Mouse (Mus musculus) hindbrain, postnatal 0 days (tissue): ENCODE results near the gene Doc2a. TPM values are rescaled to one million over a fixed set of nuclear protein-coding genes. Genes with fewer than 3 reads are reported as not detected.

Experiments used
- ATAC-seq: fragments of 200-750 bp; cut with Nextera tagmentation; 2 replicates; pipeline ENCODE4 v1.8.0; 2017; ENCODE audit warnings: mild to moderate bottlenecking, moderate TSS enrichment, moderate library complexity
- DNase-seq: peaks from one replicate; pipeline ENCODE4 v3.0.0-alpha.2; 2015; ENCODE audit warnings: low spot score
- H3K27ac ChIP-seq: fragments of 300-500 bp; sonication (generic); 2 replicates; pipeline ENCODE4 v1.5.1; 2014; ENCODE audit warnings: mild to moderate bottlenecking
- H3K27me3 ChIP-seq: fragments of 300-500 bp; sonication (generic); 2 replicates; pipeline ENCODE4 v1.6.1; 2014; ENCODE audit warnings: low read length, mixed read lengths; ENCODE audit not compliant: insufficient read depth
- H3K36me3 ChIP-seq: fragments of 300-500 bp; sonication (generic); 2 replicates; pipeline ENCODE4 v1.6.1; 2014; ENCODE audit warnings: low read length, mixed read lengths; ENCODE audit not compliant: insufficient read depth
- H3K4me1 ChIP-seq: fragments of 300-500 bp; sonication (generic); 2 replicates; pipeline ENCODE4 v1.6.1; 2014; ENCODE audit warnings: antibody characterized with exemption, low read length, mixed read lengths; ENCODE audit not compliant: insufficient read depth
- H3K4me2 ChIP-seq: fragments of 300-500 bp; sonication (generic); 2 replicates; pipeline ENCODE4 v1.6.1; 2014; ENCODE audit warnings: low read depth, mild to moderate bottlenecking, low read length, moderate library complexity, mixed read lengths
- H3K4me3 ChIP-seq: fragments of 300-500 bp; sonication (generic); 2 replicates; pipeline ENCODE4 v1.5.1; 2014; ENCODE audit warnings: low read length
- H3K9ac ChIP-seq: fragments of 300-500 bp; sonication (generic); replicated peaks from 2 replicates; pipeline ENCODE4 v1.6.1; 2014; ENCODE audit warnings: mild to moderate bottlenecking, low read length, moderate library complexity, mixed read lengths
- H3K9me3 ChIP-seq: fragments of 300-500 bp; sonication (generic); 2 replicates; pipeline ENCODE4 v1.6.1; 2016; ENCODE audit warnings: low read length, mixed read lengths
- CTCF ChIP-seq: IDR thresholded peaks from 2 replicates; pipeline ENCODE4 v1.5.1; 2016; ENCODE audit warnings: antibody characterized with exemption, control low read depth, low read depth
- WGBS: fragments of 180-500 bp; shearing (Covaris S2); extraction: QIAGEN DNeasy Blood & Tissue Kit; methylation state at CpG from one replicate; pipeline ENCODE4 v1.1.7; 2014; 5-methylcytosine and 5-hydroxymethylcytosine counted together
- polyA plus RNA-seq: library from polyadenylated mRNA; unstranded; fragments of >200 nt; fragmentation: Nextera tagmentation; extraction: Ambion mirVana; gene quantifications from 2 replicates; pipeline ENCODE4 v1.2.1, GENCODE M21; 2015
- total RNA-seq: library from RNA; depleted of rRNA; stranded (reverse); fragments of >200 nt; gene quantifications from 2 replicates; pipeline ENCODE4 v1.2.3, GENCODE M21; 2014; rRNA removed

The Doc2a gene
- total RNA-seq = 40.5 and 57.3 TPM in 2 replicates
- polyA plus RNA-seq = 31.3 and 37.6 TPM in 2 replicates

DNA sequence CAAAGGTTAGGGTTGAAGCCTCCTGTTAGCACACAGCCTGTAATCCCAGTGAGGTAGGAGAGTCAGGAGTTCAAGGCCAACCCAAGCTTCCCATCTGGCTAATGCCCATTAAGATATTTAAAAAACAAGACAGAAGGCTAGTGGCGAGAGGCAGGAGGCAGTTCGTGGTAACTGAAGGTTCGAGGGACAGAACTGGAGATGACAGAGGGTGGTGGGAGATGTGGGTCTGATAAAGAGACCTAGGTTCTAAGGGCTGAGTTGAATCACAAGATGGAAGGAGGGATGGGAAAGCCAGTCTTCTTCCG lies at the start of gene Doc2a:
Doc2a (plus strand) TSS at position 301 of the 305 bp plus-strand sequence.
- Histone ChIP-seq H3K36me3 (peaks cover 3% of the 10 kb centered on the region; the same call in 1 of the 2 replicates), H3K4me2 (peak within 1 kb of the TSS; percentile 81), H3K9ac (peak within 1 kb of the TSS; percentile 61), H3K4me1 (peaks cover 13% of the 10 kb centered on the region; the same call in 1 of the 2 replicates), H3K27ac (peak within 1 kb of the TSS; percentile 69), H3K27me3 (no peaks in the 10 kb centered on the region), H3K9me3 (no peaks in the 10 kb centered on the region), H3K4me3 (peak within 1 kb of the TSS; percentile 50)
- no peak for TF ChIP-seq CTCF
- no peak for DNase-seq
- 17% methylated on average over 4 of the region's 4 CpGs for WGBS
- no peak for ATAC-seq

DNA sequence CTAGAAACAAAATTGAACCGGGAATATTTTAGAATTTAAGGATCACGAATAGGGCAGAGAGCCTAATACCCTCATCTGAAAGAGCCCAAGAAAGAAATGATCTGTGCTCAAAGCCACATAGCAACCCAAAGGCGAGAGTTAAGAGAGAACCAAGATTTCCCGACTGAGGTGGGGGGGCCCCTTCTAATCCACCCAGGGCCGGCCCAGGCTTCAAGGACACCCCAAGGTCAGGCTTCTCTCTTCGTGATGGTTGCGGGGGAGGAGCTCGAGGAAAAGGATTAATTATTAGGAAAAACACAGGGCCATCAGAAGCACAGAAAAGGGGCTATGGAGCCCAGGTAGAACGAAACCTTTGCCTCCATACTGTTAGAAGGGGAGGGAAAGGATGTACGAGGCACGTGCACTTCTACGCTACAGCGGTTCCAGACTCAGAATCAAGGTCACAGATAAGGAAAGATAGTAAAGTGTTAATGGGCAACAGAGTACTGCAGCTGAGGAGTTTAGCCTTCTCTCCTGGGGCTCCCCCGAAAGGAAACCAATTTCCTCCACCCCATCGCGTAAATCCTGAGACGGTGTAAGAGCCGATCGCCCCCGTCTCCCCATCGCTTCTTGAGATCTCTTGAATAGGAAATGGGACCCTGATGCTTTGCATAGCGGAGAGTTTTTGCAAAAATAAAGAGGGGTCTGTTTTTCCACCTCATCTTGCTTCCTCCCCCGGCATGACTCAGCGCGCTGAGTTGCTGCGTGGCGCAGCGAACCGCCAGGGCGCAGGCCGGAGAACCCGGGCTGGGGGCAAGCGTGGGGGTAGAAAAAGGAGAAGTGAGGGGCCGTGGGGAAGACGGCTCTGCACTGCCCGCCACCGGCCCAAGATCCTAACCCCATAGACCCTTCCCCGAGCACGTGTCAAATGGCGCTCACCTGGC lies 48.8 kb upstream of the Doc2a start:
- under 1% methylated on average over 40 of the region's 40 CpGs for WGBS
- H3K36me3 ChIP-seq = peaks cover 23% of the 10 kb centered on the region
- H3K4me3 ChIP-seq = peak overlapping the region; percentile 84
- no peaks in the 10 kb centered on the region for H3K9me3 ChIP-seq
- H3K4me1 ChIP-seq = peaks cover 5% of the 10 kb centered on the region
- no peak; the same call in 1 of the 2 replicates for ATAC-seq
- H3K27ac ChIP-seq = peak overlapping the region; percentile 94
- H3K27me3 ChIP-seq = no peaks in the 10 kb centered on the region
- H3K4me2 ChIP-seq = peak overlapping the region; percentile 94
- H3K9ac ChIP-seq = peak overlapping the region; percentile 86
- peak; percentile 58 for DNase-seq
- no peak for TF ChIP-seq CTCF

DNA sequence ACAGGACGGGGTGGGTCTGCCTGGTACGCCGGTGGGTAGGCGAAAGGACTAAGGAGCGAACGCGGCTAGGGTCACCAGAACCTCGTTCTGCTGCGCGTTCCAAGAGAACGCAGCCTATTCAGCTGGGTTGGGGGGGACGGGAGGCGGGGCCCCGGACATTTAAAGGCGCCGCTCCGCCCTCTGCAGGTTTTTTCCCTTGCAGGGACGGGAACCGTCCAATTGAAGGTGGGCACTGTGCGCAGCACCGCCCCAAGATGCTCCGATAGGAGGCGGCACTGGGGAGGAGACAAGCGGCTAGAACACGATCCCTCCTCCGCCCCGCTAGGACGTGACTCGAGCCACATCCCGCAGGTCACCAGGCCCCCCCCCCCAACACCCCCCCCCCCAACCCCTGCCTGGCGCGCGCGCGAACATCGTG lies 48.2 kb upstream of the Doc2a start:
- peak; percentile 98 for DNase-seq
- peak overlapping the region; percentile 94 for H3K4me2 ChIP-seq
- peaks cover 5% of the 10 kb centered on the region for H3K4me1 ChIP-seq

DNA sequence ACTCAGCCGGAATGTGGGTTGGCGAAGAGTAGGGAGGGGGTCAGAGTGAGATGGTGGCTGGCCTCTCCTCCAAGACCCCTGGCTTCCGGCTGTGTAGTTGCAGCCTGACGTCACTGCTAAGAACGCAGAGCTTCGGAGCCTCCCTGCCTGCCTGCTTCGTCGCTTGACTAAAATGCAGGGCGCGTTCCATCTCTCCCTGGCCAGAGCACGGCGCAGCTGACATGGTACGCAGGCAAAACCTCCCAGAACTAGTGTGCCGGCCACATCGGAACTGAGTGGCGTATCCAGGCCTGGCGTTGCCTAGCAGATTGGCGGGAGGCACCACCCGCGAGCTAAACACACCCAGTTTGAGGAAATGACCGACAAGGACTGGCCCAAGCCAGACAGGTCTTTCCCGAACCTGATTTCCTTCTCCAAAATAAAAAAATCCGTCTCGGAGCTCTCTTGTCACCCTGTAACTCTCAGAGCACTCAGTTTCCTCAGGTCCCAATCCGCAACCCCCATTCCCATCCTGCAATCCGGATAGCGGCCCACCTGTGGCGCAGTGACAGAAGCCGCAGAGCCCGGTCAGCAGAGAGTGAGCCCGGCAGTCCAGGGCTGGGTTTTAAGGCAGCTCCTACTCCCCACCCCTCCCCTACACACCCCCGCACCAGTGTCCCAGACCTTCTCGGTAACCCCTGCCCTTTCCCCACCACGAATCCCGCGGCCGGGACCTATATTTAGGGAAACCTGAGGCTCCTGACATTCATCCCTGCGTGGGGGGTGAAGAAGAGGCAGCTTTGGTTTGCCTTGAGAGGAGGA lies 47.5 kb upstream of the Doc2a start:
- Histone ChIP-seq H3K9ac (peak overlapping the region; percentile 78), H3K4me2 (peak overlapping the region; percentile 94), H3K36me3 (peaks cover 23% of the 10 kb centered on the region), H3K4me3 (peak overlapping the region; percentile 84), H3K4me1 (peaks cover 5% of the 10 kb centered on the region), H3K9me3 (no peaks in the 10 kb centered on the region), H3K27me3 (no peaks in the 10 kb centered on the region), H3K27ac (peak overlapping the region; percentile 94)
- WGBS = 2% methylated on average over 38 of the region's 38 CpGs
- peak; percentile 67 for TF ChIP-seq CTCF
- ATAC-seq (peak; percentile 94), DNase-seq (peak; percentile 95)

More for the DNA sequence above, 48.2 kb upstream of the Doc2a start:
- Histone ChIP-seq H3K27me3 (no peaks in the 10 kb centered on the region), H3K27ac (peak overlapping the region; percentile 94), H3K9ac (peak overlapping the region; percentile 86), H3K9me3 (no peaks in the 10 kb centered on the region), H3K36me3 (peaks cover 28% of the 10 kb centered on the region), H3K4me3 (peak overlapping the region; percentile 84)
- 0% methylated on average over 24 of the region's 36 CpGs for WGBS
- no peak for TF ChIP-seq CTCF
- ATAC-seq = peak; percentile 96

DNA sequence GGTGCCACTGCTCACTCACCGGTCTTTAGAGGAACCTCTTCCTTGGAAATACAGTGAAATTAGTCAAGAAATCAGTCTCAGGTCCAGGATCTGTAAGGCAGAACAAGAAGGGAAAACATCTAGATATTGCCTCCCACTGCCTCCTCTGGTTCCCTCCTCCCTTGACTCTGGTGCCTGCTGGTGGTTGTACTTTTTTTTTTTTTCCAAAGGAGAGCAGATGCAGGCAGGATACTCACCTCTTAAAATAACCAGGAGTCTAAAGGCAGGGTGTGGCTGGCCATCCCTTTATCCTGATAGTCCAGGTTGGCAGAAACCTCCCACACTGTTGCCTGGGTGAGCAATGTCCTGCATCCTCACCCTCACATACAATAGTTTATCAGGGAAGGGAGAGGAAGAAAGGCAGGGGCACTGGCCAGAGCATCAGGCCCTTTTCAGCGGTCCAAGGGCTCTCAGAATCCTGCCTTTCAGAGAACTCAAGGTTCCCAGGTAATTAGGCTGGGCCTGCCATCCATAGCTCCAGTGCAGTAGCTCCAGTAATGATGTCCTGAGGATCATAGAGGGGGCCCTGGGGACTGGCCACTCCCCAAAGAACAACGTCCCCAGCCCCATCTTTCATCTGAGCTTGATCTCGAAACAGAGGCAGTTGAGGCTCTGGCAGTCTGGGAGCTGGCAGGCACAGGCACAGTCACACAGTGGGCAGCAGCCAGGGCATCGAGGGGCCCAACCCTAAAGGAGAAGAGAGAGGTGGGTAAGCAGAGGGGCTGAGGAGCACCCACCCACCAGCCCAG lies 46.8 kb upstream of the Doc2a start:
- ATAC-seq (no peak), DNase-seq (no peak)
- no peak for TF ChIP-seq CTCF
- 41% methylated on average over 5 of the region's 5 CpGs for WGBS
- peak overlapping the region; percentile 94 for H3K4me2 ChIP-seq
- H3K4me1 ChIP-seq = peaks cover 5% of the 10 kb centered on the region
- H3K4me3 ChIP-seq = peak overlapping the region; percentile 84
- peak overlapping the region; percentile 78 for H3K9ac ChIP-seq
- peak overlapping the region; percentile 94 for H3K27ac ChIP-seq
- no peaks in the 10 kb centered on the region for H3K27me3 ChIP-seq
- H3K36me3 ChIP-seq = peaks cover 15% of the 10 kb centered on the region
- H3K9me3 ChIP-seq = no peaks in the 10 kb centered on the region

DNA sequence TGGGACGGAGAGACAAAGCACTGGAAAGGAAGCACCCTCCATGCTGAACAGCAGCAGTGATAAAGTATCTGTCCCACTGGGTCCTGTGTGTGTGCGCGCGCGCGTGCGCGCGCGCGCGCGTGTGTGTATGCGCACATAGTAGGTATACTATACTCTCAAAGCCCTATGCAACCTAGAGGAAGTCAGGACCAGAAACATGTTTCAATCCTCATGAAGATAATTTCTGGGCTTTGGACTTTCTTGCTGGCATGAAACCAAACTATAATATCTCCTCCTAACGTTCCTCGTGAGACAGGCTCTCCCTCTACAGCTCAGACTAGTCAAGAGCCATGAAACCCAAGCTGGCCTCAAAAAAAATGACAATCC lies 46.2 kb upstream of the Doc2a start:
- no peak for DNase-seq
- peaks cover 5% of the 10 kb centered on the region for H3K4me1 ChIP-seq
- H3K36me3 ChIP-seq = peaks cover 13% of the 10 kb centered on the region
- H3K9ac ChIP-seq = no peak overlapping the region; the same call in 1 of the 2 replicates
- H3K9me3 ChIP-seq = no peaks in the 10 kb centered on the region
- no peaks in the 10 kb centered on the region for H3K27me3 ChIP-seq
- no peak for ATAC-seq
- WGBS = 98% methylated on average over 16 of the region's 16 CpGs
- H3K4me3 ChIP-seq = no peak overlapping the region
- H3K4me2 ChIP-seq = no peak overlapping the region
- TF ChIP-seq CTCF = no peak
- no peak overlapping the region for H3K27ac ChIP-seq
